Mouse (Mus musculus) lung, embryonic 15.5 days (tissue): Measurements from ENCODE around the gene Mboat2. TPM values are rescaled to one million over a fixed set of nuclear protein-coding genes. Genes with fewer than 3 reads are reported as not detected.

Experiments
- ATAC-seq: fragments of 200-750 bp; cut with Nextera tagmentation; 2 replicates; pipeline ENCODE4 v1.8.0; 2017; ENCODE audit warnings: moderate number of reproducible peaks, borderline replicate concordance; ENCODE audit not compliant: low FRiP score, low TSS enrichment; ENCODE audit errors: extremely low read depth
- H3K27ac ChIP-seq: fragments of 300-500 bp; sonication (generic); 2 replicates; pipeline ENCODE4 v1.5.1; 2015; ENCODE audit warnings: moderate library complexity, mild to moderate bottlenecking, inconsistent platforms
- H3K27me3 ChIP-seq: fragments of 300-500 bp; sonication (generic); 2 replicates; pipeline ENCODE4 v1.6.1; 2015; ENCODE audit warnings: inconsistent platforms
- H3K36me3 ChIP-seq: fragments of 300-500 bp; sonication (generic); 2 replicates; pipeline ENCODE4 v1.6.1; 2015; ENCODE audit warnings: inconsistent platforms
- H3K4me1 ChIP-seq: fragments of 300-500 bp; sonication (generic); 2 replicates; pipeline ENCODE4 v1.6.1; 2015; ENCODE audit warnings: inconsistent platforms
- H3K4me2 ChIP-seq: fragments of 300-500 bp; sonication (generic); 2 replicates; pipeline ENCODE4 v1.6.1; 2015; ENCODE audit warnings: inconsistent platforms, mild to moderate bottlenecking, moderate library complexity
- H3K4me3 ChIP-seq: fragments of 300-500 bp; sonication (generic); 2 replicates; pipeline ENCODE4 v1.5.1; 2015; ENCODE audit warnings: mild to moderate bottlenecking, inconsistent platforms
- H3K9ac ChIP-seq: fragments of 300-500 bp; sonication (generic); 2 replicates; pipeline ENCODE4 v1.6.1; 2015; ENCODE audit warnings: inconsistent platforms
- H3K9me3 ChIP-seq: fragments of 300-500 bp; sonication (generic); 2 replicates; pipeline ENCODE4 v1.6.1; 2016; ENCODE audit warnings: inconsistent platforms
- WGBS: fragments of 180-500 bp; shearing (Covaris S2); methylation state at CpG from one replicate; pipeline ENCODE4 v1.1.7; 2015; 5-methylcytosine and 5-hydroxymethylcytosine counted together
- polyA plus RNA-seq: library from polyadenylated mRNA; unstranded; fragments of >200 nt; fragmentation: Nextera tagmentation; extraction: Ambion mirVana; gene quantifications from 2 replicates; pipeline ENCODE4 v1.2.1, GENCODE M21; 2015

The Mboat2 gene
- polyA plus RNA-seq, 1 experiment from 2014 or later = 42.5 TPM

- H3K4me2 ChIP-seq = no peak overlapping the region
- ATAC-seq = no peak
Observed at GRCm38 (mm10) chr12:24907894-24908293, 77.2 kb downstream of the Mboat2 start.

GRCm38 (mm10) chr12:24909679-24910078 is 79.0 kb downstream of the Mboat2 start:
- no peak overlapping the region for H3K9ac ChIP-seq
- H3K4me1 ChIP-seq = peaks cover 11% of the 10 kb centered on the region
- no peaks in the 10 kb centered on the region for H3K36me3 ChIP-seq
- no peak overlapping the region for H3K27ac ChIP-seq
- H3K9me3 ChIP-seq = no peaks in the 10 kb centered on the region
- H3K4me3 ChIP-seq = no peak overlapping the region
- no peak for ATAC-seq
- no peaks in the 10 kb centered on the region for H3K27me3 ChIP-seq
- no peak overlapping the region for H3K4me2 ChIP-seq
- 71% methylated on average over 7 of the region's 7 CpGs for WGBS

More at GRCm38 (mm10) chr12:24907894-24908293, 77.2 kb downstream of the Mboat2 start:
- no peaks in the 10 kb centered on the region for H3K27me3 ChIP-seq
- no peak overlapping the region for H3K4me3 ChIP-seq
- H3K27ac ChIP-seq = no peak overlapping the region
- H3K4me1 ChIP-seq = peaks cover 11% of the 10 kb centered on the region
- 0 out of 2 replicates have a peak, but pooled peaks cover 2% of the 10 kb centered on the region for H3K36me3 ChIP-seq
- no peaks in the 10 kb centered on the region for H3K9me3 ChIP-seq
- H3K9ac ChIP-seq = no peak overlapping the region
- WGBS = 61% methylated on average over 2 of the region's 2 CpGs

DNA sequence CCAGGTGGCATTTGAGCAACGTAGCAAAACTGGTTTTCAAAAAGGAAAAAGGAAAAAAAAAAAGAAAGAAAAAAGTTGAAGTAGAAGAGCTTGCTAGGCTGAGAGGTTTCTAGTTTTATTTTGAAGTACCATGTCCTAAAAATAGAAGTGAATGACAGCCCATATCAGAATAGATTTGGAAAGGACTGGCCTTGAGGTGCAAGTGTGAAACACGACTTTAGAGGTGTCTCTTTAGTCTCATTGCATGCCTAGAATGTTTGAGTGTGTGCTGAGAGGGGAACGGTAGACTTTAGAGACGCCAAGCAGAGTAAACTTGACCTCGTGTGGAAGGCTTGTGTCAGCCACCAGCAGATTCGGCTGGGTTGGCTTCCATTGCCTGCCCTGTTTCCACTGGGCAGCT is 81.5 kb downstream of the Mboat2 start:
- Histone ChIP-seq H3K27me3 (no peaks in the 10 kb centered on the region), H3K4me2 (no peak overlapping the region), H3K9me3 (no peaks in the 10 kb centered on the region), H3K36me3 (no peaks in the 10 kb centered on the region), H3K4me3 (no peak overlapping the region), H3K4me1 (peaks cover 8% of the 10 kb centered on the region), H3K9ac (no peak overlapping the region), H3K27ac (peak overlapping the region; percentile 69)
- WGBS = 33% methylated on average over 6 of the region's 6 CpGs
- ATAC-seq = no peak; the same call in 1 of the 2 replicates

DNA sequence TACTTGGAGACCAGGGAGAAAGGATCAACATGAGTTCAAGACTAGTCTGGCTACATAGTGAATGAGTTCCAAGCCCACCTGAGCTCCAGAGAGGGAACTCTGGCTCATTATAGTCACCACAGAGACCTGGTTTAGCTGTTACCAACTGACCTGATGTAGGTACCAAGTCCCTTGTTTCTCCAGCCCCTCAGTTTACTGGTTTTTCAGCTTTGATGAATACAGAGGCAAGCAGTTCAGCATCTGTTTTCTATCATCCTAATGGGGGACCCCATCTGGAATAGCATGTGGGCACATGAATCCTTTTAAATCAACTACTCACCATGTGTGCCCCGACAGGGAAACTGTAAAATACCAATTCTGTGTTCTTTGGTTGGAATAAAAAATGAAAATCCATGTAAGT is 82.2 kb downstream of the Mboat2 start:
- peak overlapping the region; percentile 69 for H3K27ac ChIP-seq
- 81% methylated on average over 1 of the region's 1 CpGs for WGBS
- no peaks in the 10 kb centered on the region for H3K36me3 ChIP-seq
- H3K9me3 ChIP-seq = no peaks in the 10 kb centered on the region
- H3K4me3 ChIP-seq = no peak overlapping the region
- ATAC-seq = no peak
- H3K4me2 ChIP-seq = no peak overlapping the region
- H3K4me1 ChIP-seq = peaks cover 8% of the 10 kb centered on the region
- no peak overlapping the region for H3K9ac ChIP-seq
- H3K27me3 ChIP-seq = no peaks in the 10 kb centered on the region

- Histone ChIP-seq H3K4me3 (no peak overlapping the region), H3K27ac (no peak overlapping the region), H3K9ac (no peak overlapping the region), H3K36me3 (no peaks in the 10 kb centered on the region), H3K4me2 (no peak overlapping the region), H3K9me3 (no peaks in the 10 kb centered on the region), H3K27me3 (no peaks in the 10 kb centered on the region), H3K4me1 (no peaks in the 10 kb centered on the region)
- no peak for ATAC-seq
- WGBS = 81% methylated on average over 12 of the region's 12 CpGs
Observed at GRCm38 (mm10) chr12:24918575-24919262, 88.0 kb downstream of the Mboat2 start.

DNA sequence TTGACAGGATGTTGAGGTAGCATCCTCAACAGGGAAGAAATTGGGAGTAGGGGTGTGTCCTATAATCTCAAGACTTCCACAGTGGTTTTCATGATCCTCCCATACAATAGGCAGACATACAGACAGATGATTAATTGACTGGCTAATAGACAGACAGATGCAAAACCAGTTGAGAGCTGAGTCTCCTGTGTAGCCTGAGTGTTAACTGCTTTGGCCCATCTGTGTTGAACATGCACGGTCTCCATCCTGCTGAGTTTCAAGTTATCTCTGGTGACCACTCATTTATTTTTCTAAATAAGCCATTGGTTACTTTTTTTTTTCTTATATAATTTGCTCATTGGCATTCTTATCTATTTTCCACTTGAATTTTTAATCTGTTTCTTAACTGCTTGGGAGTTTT is 90.2 kb downstream of the Mboat2 start:
- H3K27ac ChIP-seq = no peak overlapping the region
- no peak overlapping the region for H3K4me3 ChIP-seq
- 69% methylated on average over 1 of the region's 1 CpGs for WGBS
- H3K9me3 ChIP-seq = no peaks in the 10 kb centered on the region
- H3K9ac ChIP-seq = no peak overlapping the region
- H3K4me1 ChIP-seq = no peaks in the 10 kb centered on the region
- no peak for ATAC-seq
- H3K4me2 ChIP-seq = no peak overlapping the region
- H3K36me3 ChIP-seq = no peaks in the 10 kb centered on the region
- no peaks in the 10 kb centered on the region for H3K27me3 ChIP-seq

DNA sequence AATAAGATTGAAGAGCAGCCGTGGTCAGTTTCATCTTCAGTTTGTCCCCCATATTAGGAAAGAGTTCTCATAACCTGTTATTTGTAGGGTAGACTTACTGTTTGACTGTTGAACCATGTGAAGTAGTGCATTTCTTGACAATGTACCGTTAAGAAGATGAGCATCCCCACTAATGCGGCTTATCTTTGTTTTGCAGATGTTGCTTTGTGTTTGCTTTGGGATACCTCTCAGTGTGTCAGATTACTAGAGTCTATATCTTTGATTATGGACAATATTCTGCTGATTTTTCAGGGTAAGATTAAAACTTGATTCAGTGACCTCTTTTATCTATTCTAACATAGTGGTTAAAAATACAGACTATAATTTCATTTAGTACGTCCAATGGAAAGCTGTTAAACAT is 93.3 kb downstream of the Mboat2 start:
- no peak for ATAC-seq
- Histone ChIP-seq H3K4me1 (peaks cover 2% of the 10 kb centered on the region; the same call in 1 of the 2 replicates), H3K27ac (no peak overlapping the region), H3K4me2 (no peak overlapping the region), H3K36me3 (no peaks in the 10 kb centered on the region), H3K27me3 (no peaks in the 10 kb centered on the region), H3K9ac (no peak overlapping the region), H3K9me3 (no peaks in the 10 kb centered on the region), H3K4me3 (no peak overlapping the region)
- WGBS = 68% methylated on average over 4 of the region's 4 CpGs

DNA sequence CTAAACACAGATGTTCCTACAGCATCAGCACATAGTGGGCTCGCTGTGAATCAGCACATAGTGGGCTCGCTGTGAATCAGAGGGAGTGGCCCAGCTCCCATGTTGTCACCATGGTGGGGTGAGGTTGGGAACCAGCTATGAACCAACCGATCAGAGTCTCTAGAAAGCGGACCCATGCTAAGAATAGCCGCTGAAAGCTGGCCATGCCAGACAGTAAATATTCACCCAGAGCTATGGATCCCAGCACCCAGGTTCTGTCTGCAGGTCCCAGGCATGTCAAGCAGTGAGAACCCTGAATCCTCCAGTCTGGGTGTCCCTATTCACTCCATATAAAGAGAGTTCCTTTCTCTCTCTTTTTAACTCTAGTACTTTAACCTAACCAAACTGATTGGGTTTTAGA is 94.6 kb downstream of the Mboat2 start:
- Histone ChIP-seq H3K9ac (no peak overlapping the region), H3K4me2 (no peak overlapping the region), H3K27me3 (no peaks in the 10 kb centered on the region), H3K27ac (no peak overlapping the region), H3K9me3 (no peaks in the 10 kb centered on the region), H3K36me3 (no peaks in the 10 kb centered on the region), H3K4me1 (peaks cover 2% of the 10 kb centered on the region; the same call in 1 of the 2 replicates), H3K4me3 (no peak overlapping the region)
- ATAC-seq = no peak
- whole genome bisulfite sequencing = 81% methylated on average over 5 of the region's 5 CpGs

- Histone ChIP-seq H3K27me3 (no peaks in the 10 kb centered on the region), H3K27ac (no peak overlapping the region), H3K4me2 (no peak overlapping the region), H3K4me3 (no peak overlapping the region), H3K9me3 (no peaks in the 10 kb centered on the region), H3K36me3 (no peaks in the 10 kb centered on the region), H3K9ac (no peak overlapping the region), H3K4me1 (peaks cover 2% of the 10 kb centered on the region; the same call in 1 of the 2 replicates)
- 49% methylated on average over 4 of the region's 4 CpGs for WGBS
- no peak for ATAC-seq
Observed at GRCm38 (mm10) chr12:24925684-24926083, 95.0 kb downstream of the Mboat2 start.

GRCm38 (mm10) chr12:24928051-24928748 is 97.5 kb downstream of the Mboat2 start:
- 58% methylated on average over 18 of the region's 18 CpGs for WGBS
- H3K36me3 ChIP-seq = no peaks in the 10 kb centered on the region
- peaks cover 2% of the 10 kb centered on the region; the same call in 1 of the 2 replicates for H3K4me1 ChIP-seq
- no peak overlapping the region for H3K27ac ChIP-seq
- ATAC-seq = no peak
- H3K9me3 ChIP-seq = no peaks in the 10 kb centered on the region
- no peak overlapping the region for H3K4me3 ChIP-seq
- no peaks in the 10 kb centered on the region for H3K27me3 ChIP-seq
- H3K4me2 ChIP-seq = no peak overlapping the region
- no peak overlapping the region for H3K9ac ChIP-seq

GRCm38 (mm10) chr12:24929043-24929442 is 98.4 kb downstream of the Mboat2 start:
- no peak for ATAC-seq
- Histone ChIP-seq H3K27me3 (no peaks in the 10 kb centered on the region), H3K9ac (no peak overlapping the region), H3K9me3 (no peaks in the 10 kb centered on the region), H3K4me2 (no peak overlapping the region), H3K36me3 (no peaks in the 10 kb centered on the region), H3K4me1 (peaks cover 2% of the 10 kb centered on the region; the same call in 1 of the 2 replicates), H3K27ac (no peak overlapping the region), H3K4me3 (no peak overlapping the region)
- WGBS = 68% methylated on average over 7 of the region's 7 CpGs

- Histone ChIP-seq H3K36me3 (no peaks in the 10 kb centered on the region), H3K4me1 (peaks cover 2% of the 10 kb centered on the region; the same call in 1 of the 2 replicates), H3K9me3 (no peaks in the 10 kb centered on the region), H3K27ac (no peak overlapping the region), H3K4me3 (no peak overlapping the region), H3K4me2 (no peak overlapping the region), H3K9ac (no peak overlapping the region), H3K27me3 (no peaks in the 10 kb centered on the region)
- 62% methylated on average over 3 of the region's 3 CpGs for WGBS
- no peak for ATAC-seq
Observed at GRCm38 (mm10) chr12:24930760-24931159, 100.1 kb downstream of the Mboat2 start.
